12 mouse cellular contexts compared by ENCODE assay signal in the genomic region with DNA sequence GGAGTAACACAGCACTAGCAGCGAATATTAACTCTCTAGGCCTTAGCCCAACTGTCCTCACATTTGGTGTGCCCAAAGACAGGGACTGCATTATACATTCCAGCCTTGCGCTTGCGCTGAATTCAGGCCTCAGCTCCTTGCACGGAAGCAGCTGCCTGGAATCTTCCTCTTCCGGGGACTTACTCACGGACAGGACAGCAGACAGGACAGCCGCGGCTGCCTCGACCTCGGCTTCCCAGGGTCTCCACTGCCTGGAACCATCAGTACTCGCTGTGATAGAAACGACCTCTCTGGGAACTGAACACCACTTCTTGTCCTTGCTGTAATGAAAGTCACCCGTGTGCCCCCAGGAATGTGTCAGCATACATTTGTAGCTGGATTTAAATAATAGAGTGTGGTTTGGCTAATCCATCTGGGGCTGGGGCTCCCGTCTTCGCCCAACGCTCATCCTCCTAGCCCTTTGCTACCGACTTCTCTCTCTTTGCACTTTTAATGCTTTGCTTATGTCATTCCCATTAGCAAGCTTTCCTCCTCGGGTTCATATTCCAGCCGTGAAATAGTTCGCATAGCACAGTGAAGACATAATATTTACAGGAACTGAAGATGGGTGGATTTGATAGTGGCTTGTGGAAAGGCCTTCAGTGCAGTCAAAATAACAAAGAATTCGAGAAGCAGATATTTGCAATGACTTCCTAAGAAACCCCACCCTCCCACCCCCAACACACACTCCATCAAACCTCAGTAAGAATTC. TPM values are rescaled to one million over a fixed set of nuclear protein-coding genes. Genes with fewer than 3 reads are reported as not detected.
A peak's percentile ranks its signal among the peaks of the same experiment; 100 is the strongest.
DNase-seq lines count a peak whose midpoint lies in the region; ATAC-seq and TF ChIP-seq lines count a peak whose summit lies in the region.
"Had no signal": no experiment of that assay in that cellular context is flagged by ENCODE, and none has a peak within 500 bp of the region (broad histone marks: within the 10 kb centered on the region; RNA-seq: fewer than 3 reads in every experiment).

No protein-coding gene starts in this region.

- no peak for ATAC-seq in heart, embryonic 15.5 days (replicated peaks; ENCODE audit: insufficient number of reproducible peaks, insufficient read depth, low FRiP score, low read depth)
- no peak for ATAC-seq in midbrain, postnatal 0 days (ENCODE audit: low FRiP score)
- ATAC-seq in intestine, embryonic 14.5 days (replicated peaks; ENCODE audit: low FRiP score, low TSS enrichment, low read depth) = no peak
- ATAC-seq in stomach, embryonic 15.5 days (ENCODE audit: insufficient read depth, low FRiP score, low read depth) = no peak
- no peak for ATAC-seq in neural tube, embryonic 15.5 days (ENCODE audit: low FRiP score)
- ATAC-seq: activated CD4-positive, CD25-positive, alpha-beta regulatory T cell, adult 4 months; inflammation-experienced regulatory T-cells, adult 6 months had no signal

- no peaks in the 10 kb centered on the region for H3K9me3 ChIP-seq in heart, embryonic 15.5 days (replicated peaks)
- no peaks in the 10 kb centered on the region for H3K9me3 ChIP-seq in midbrain, embryonic 10.5 days (replicated peaks)
- no peaks in the 10 kb centered on the region for H3K9me3 ChIP-seq in midbrain, postnatal 0 days (ENCODE audit: low read length)
- no peaks in the 10 kb centered on the region for H3K9me3 ChIP-seq in intestine, embryonic 14.5 days (ENCODE audit: control insufficient read depth, low read length)
- no peaks in the 10 kb centered on the region for H3K9me3 ChIP-seq in stomach, embryonic 15.5 days
- no peaks in the 10 kb centered on the region for H3K9me3 ChIP-seq in neural tube, embryonic 15.5 days (replicated peaks)

- H3K36me3 ChIP-seq in heart, embryonic 15.5 days = no peaks in the 10 kb centered on the region
- H3K36me3 ChIP-seq in midbrain, embryonic 10.5 days = no peaks in the 10 kb centered on the region
- H3K36me3 ChIP-seq in midbrain, postnatal 0 days (ENCODE audit: insufficient read depth, low read length) = no peaks in the 10 kb centered on the region
- H3K36me3 ChIP-seq in intestine, embryonic 14.5 days (ENCODE audit: control insufficient read depth, insufficient read depth, low read length) = no peaks in the 10 kb centered on the region
- no peaks in the 10 kb centered on the region for H3K36me3 ChIP-seq in stomach, embryonic 15.5 days
- no peaks in the 10 kb centered on the region for H3K36me3 ChIP-seq in neural tube, embryonic 15.5 days

- WGBS in heart, embryonic 15.5 days = 36% methylated on average over 21 of the region's 21 CpGs
- 61% methylated on average over 21 of the region's 21 CpGs for WGBS in midbrain, embryonic 10.5 days
- WGBS in midbrain, postnatal 0 days = 46% methylated on average over 21 of the region's 21 CpGs
- 39% methylated on average over 21 of the region's 21 CpGs for WGBS in intestine, embryonic 14.5 days
- 30% methylated on average over 21 of the region's 21 CpGs for WGBS in stomach, embryonic 15.5 days
- 57% methylated on average over 21 of the region's 21 CpGs for WGBS in neural tube, embryonic 15.5 days

- peak overlapping the region; percentile 37; the same call in 1 of the 2 replicates for H3K9ac ChIP-seq in heart, embryonic 15.5 days
- H3K9ac ChIP-seq in midbrain, postnatal 0 days (replicated peaks; ENCODE audit: low read length, poor library complexity, severe bottlenecking) = no peak overlapping the region
- H3K9ac ChIP-seq in intestine, embryonic 14.5 days (ENCODE audit: low read length) = peak overlapping the region; percentile 13; the same call in 1 of the 2 replicates
- H3K9ac ChIP-seq in stomach, embryonic 15.5 days = no peak overlapping the region
- no peak overlapping the region for H3K9ac ChIP-seq in neural tube, embryonic 15.5 days (replicated peaks)

- H3K4me1 ChIP-seq in heart, embryonic 15.5 days (replicated peaks) = peaks cover 26% of the 10 kb centered on the region
- peaks cover 19% of the 10 kb centered on the region for H3K4me1 ChIP-seq in midbrain, embryonic 10.5 days
- no peaks in the 10 kb centered on the region for H3K4me1 ChIP-seq in midbrain, postnatal 0 days (ENCODE audit: insufficient read depth, low read length)
- H3K4me1 ChIP-seq in intestine, embryonic 14.5 days (replicated peaks; ENCODE audit: control insufficient read depth, insufficient read depth, low read length) = peaks cover 19% of the 10 kb centered on the region
- H3K4me1 ChIP-seq in stomach, embryonic 15.5 days = peaks cover 29% of the 10 kb centered on the region
- peaks cover 7% of the 10 kb centered on the region for H3K4me1 ChIP-seq in neural tube, embryonic 15.5 days

- peak overlapping the region; percentile 29 for H3K27ac ChIP-seq in heart, embryonic 15.5 days
- H3K27ac ChIP-seq in midbrain, embryonic 10.5 days (replicated peaks) = peak overlapping the region; percentile 68
- H3K27ac ChIP-seq in midbrain, postnatal 0 days (ENCODE audit: low read depth, low read length) = no peak overlapping the region
- peak overlapping the region; percentile 70 for H3K27ac ChIP-seq in intestine, embryonic 14.5 days (ENCODE audit: low read depth)
- H3K27ac ChIP-seq in stomach, embryonic 15.5 days = peak overlapping the region; percentile 57; the same call in 1 of the 2 replicates
- no peak overlapping the region for H3K27ac ChIP-seq in neural tube, embryonic 15.5 days (replicated peaks)

- DNase-seq in heart, adult 9 months (ENCODE audit: low spot score in 2 of 2) = no peak
- peak; percentile 18 for DNase-seq in midbrain, embryonic 10.5 days (ENCODE audit: low spot score)
- DNase-seq in midbrain, postnatal 0 days (ENCODE audit: low spot score) = no peak
- DNase-seq in intestine, embryonic 14.5 days (ENCODE audit: low spot score) = no peak
- DNase-seq in adrenal gland, postnatal 14 days = no peak
- DNase-seq: left cerebral cortex, postnatal 4 days; right cerebral cortex, adult 18-20 months had no signal

- no peaks in the 10 kb centered on the region for H3K27me3 ChIP-seq in heart, embryonic 15.5 days
- H3K27me3 ChIP-seq in midbrain, embryonic 10.5 days (ENCODE audit: low read depth, poor library complexity, severe bottlenecking) = 0 out of 2 replicates have a peak, but pooled peaks cover 4% of the 10 kb centered on the region
- H3K27me3 ChIP-seq in midbrain, postnatal 0 days (ENCODE audit: insufficient read depth, low read length) = no peaks in the 10 kb centered on the region
- H3K27me3 ChIP-seq in intestine, embryonic 14.5 days (replicated peaks; ENCODE audit: control insufficient read depth, insufficient read depth, low read length) = no peaks in the 10 kb centered on the region
- no peaks in the 10 kb centered on the region for H3K27me3 ChIP-seq in stomach, embryonic 15.5 days (replicated peaks)
- no peaks in the 10 kb centered on the region for H3K27me3 ChIP-seq in neural tube, embryonic 15.5 days (replicated peaks)

- H3K4me2 ChIP-seq in heart, embryonic 15.5 days = peak overlapping the region; percentile 24
- H3K4me2 ChIP-seq in midbrain, postnatal 0 days (ENCODE audit: low read depth, low read length, poor library complexity, severe bottlenecking) = no peak overlapping the region
- peak overlapping the region; percentile 28; the same call in 1 of the 2 replicates for H3K4me2 ChIP-seq in intestine, embryonic 14.5 days (ENCODE audit: low read length)
- H3K4me2 ChIP-seq in stomach, embryonic 15.5 days = peak overlapping the region; percentile 11; the same call in 1 of the 2 replicates
- H3K4me2 ChIP-seq in neural tube, embryonic 15.5 days = no peak overlapping the region

- H3K4me3 ChIP-seq in heart, embryonic 15.5 days = no peak overlapping the region
- no peak overlapping the region for H3K4me3 ChIP-seq in midbrain, embryonic 10.5 days
- no peak overlapping the region for H3K4me3 ChIP-seq in midbrain, postnatal 0 days (ENCODE audit: low read depth, low read length)
- H3K4me3 ChIP-seq in intestine, embryonic 14.5 days (ENCODE audit: low read depth, low read length) = no peak overlapping the region
- no peak overlapping the region for H3K4me3 ChIP-seq in stomach, embryonic 15.5 days (replicated peaks)
- H3K4me3 ChIP-seq in neural tube, embryonic 15.5 days (replicated peaks) = no peak overlapping the region

- no peak for TF ChIP-seq CTCF in midbrain, postnatal 0 days (IDR thresholded peaks at IDR 0.05)

RNA-seq across cellular contexts. Expression of gene Fos, which starts 11.6 kb away (rescaled TPM):
- polyA plus RNA-seq in heart, embryonic 15.5 days (2015; fragmentation: Nextera tagmentation; extraction: Ambion mirVana) = 5.4 and 5.9 TPM in 2 replicates
- polyA plus RNA-seq in midbrain, embryonic 10.5 days (2016; fragmentation: Nextera tagmentation; extraction: Ambion mirVana) = 0.54 and 1.1 TPM in 2 replicates
- total RNA-seq in midbrain, postnatal 0 days (2014; rRNA removed) = 9.7 and 14.6 TPM in 2 replicates
- polyA plus RNA-seq in midbrain, postnatal 0 days (2015; fragmentation: Nextera tagmentation; extraction: Ambion mirVana) = 7.3 and 10.0 TPM in 2 replicates
- polyA plus RNA-seq in intestine, embryonic 14.5 days (2014; fragmentation: Nextera tagmentation; extraction: Ambion mirVana) = 2.7 TPM in 2 replicates
- polyA plus RNA-seq in stomach, embryonic 15.5 days (2015; fragmentation: Nextera tagmentation; extraction: Ambion mirVana) = 10.5 and 16.4 TPM in 2 replicates
- 11.8 and 39.6 TPM in 2 replicates for total RNA-seq in adrenal gland, postnatal 14 days (2021)
- 5.7 and 6.0 TPM in 2 replicates for polyA plus RNA-seq in neural tube, embryonic 15.5 days (2015; fragmentation: Nextera tagmentation; extraction: Ambion mirVana)

Comparison
In these comparisons a context has a peak if more than half of its experiments do, and no peak if none do; other contexts are left out.
1. H3K27ac ChIP-seq: peak in heart, embryonic 15.5 days (single experiment), midbrain, embryonic 10.5 days (single experiment), intestine, embryonic 14.5 days (single experiment) and stomach, embryonic 15.5 days (single experiment); none in midbrain, postnatal 0 days (single experiment) and neural tube, embryonic 15.5 days (single experiment).
2. H3K4me2 ChIP-seq: peak in heart, embryonic 15.5 days (single experiment), intestine, embryonic 14.5 days (single experiment) and stomach, embryonic 15.5 days (single experiment); none in midbrain, postnatal 0 days (single experiment) and neural tube, embryonic 15.5 days (single experiment).
3. H3K9ac ChIP-seq: peak in heart, embryonic 15.5 days (single experiment) and intestine, embryonic 14.5 days (single experiment); none in midbrain, postnatal 0 days (single experiment), stomach, embryonic 15.5 days (single experiment) and neural tube, embryonic 15.5 days (single experiment).